Mouse (Mus musculus): ENCODE results near the gene Mpo. TPM values are rescaled to one million over a fixed set of nuclear protein-coding genes. Genes with fewer than 3 reads are reported as not detected.
A peak's percentile ranks its signal among the peaks of the same experiment; 100 is the strongest.

Mpo gene
- polyA plus RNA-seq, 1 experiment from 2014 or later: 0.17 TPM

DNA sequence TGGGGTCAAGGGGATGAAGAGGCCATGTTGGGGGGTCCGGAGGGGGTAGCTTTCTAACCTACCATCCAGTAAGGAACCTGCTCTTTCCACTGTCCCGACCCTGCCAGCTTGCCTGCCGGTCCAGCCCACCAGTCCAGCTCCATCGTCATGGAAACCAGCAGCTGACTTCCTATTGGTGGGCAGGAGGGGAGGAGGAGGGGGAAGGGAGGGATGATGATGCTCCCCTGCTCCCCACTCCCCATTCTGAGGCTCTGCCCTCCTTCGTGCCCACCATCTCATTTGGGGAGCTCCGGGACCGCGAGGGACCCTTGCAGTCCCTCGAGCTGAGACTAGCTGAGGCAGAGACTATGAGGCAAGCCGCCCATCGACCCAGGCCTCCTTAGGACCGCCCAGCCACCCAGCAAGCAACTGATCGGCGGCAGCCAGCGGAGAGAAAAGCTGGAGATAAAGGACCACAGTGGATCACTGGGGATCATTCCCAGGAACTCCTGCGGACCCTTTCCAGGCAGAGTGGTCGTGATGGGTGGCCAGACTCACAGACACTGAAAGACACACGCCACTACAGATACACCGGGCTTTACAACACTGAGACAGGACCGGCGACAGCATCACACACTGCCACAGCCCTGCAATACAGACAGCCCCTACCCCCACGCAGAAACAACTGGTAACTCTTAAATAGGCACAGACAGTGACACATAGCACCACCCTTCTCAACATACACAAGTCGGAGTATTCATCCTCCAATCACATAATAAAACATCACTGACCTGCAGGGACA lies 32.9 kb upstream of the Mpo start, which contains the start of gene Tspoap1:
Tspoap1 (plus strand) TSS at position 241 of the 781 bp plus-strand sequence.
- Histone ChIP-seq H3K9ac (peak within 1 kb of the TSS; percentile 79), H3K4me2 (peak within 1 kb of the TSS; percentile 95), H3K9me3 (replicated peaks) (no peaks in the 10 kb centered on the region), H3K4me1 (peaks cover 53% of the 10 kb centered on the region), H3K27ac (peak within 1 kb of the TSS; percentile 83), H3K27me3 (peaks cover 24% of the 10 kb centered on the region), H3K4me3 (peak within 1 kb of the TSS; percentile 62), H3K36me3 (ENCODE audit: poor library complexity, severe bottlenecking) (no peaks in the 10 kb centered on the region)
- peak; percentile 84 for ATAC-seq
- WGBS: 5% methylated on average over 23 of the region's 23 CpGs

DNA sequence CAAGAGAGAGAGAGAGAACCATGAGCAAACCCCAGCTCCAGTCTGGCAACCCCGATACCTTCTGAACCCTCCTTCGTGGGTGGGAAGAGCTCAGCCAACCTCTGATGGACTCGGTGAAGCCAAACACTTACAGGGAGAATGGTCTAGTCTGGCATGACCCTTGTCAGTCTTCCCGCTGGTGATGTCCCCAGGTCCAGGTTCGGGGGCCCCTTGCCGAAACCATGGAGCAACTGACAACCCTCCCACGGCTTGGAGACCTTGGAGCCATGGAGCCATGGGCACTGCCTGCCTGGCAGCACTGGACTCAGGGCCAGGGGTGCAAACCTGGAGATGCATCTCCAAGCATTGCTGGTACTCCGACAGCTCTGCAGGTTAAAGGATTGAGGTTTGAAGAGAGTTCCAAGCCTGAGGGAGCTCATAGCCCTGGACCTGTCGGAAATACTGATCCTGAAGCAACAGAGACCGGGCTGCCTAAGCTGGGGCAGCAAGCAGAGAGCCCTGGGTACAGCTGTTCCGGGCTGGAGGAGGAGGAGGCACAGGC lies 32.1 kb upstream of the Mpo start:
- Histone ChIP-seq H3K27ac (no peak overlapping the region), H3K4me2 (peak overlapping the region; percentile 95), H3K4me1 (peaks cover 54% of the 10 kb centered on the region), H3K9me3 (replicated peaks) (no peaks in the 10 kb centered on the region), H3K4me3 (peak overlapping the region; percentile 62), H3K9ac (peak overlapping the region; percentile 79), H3K36me3 (ENCODE audit: poor library complexity, severe bottlenecking) (no peaks in the 10 kb centered on the region), H3K27me3 (peaks cover 27% of the 10 kb centered on the region)
- WGBS: 63% methylated on average over 11 of the region's 11 CpGs
- ATAC-seq: no peak

DNA sequence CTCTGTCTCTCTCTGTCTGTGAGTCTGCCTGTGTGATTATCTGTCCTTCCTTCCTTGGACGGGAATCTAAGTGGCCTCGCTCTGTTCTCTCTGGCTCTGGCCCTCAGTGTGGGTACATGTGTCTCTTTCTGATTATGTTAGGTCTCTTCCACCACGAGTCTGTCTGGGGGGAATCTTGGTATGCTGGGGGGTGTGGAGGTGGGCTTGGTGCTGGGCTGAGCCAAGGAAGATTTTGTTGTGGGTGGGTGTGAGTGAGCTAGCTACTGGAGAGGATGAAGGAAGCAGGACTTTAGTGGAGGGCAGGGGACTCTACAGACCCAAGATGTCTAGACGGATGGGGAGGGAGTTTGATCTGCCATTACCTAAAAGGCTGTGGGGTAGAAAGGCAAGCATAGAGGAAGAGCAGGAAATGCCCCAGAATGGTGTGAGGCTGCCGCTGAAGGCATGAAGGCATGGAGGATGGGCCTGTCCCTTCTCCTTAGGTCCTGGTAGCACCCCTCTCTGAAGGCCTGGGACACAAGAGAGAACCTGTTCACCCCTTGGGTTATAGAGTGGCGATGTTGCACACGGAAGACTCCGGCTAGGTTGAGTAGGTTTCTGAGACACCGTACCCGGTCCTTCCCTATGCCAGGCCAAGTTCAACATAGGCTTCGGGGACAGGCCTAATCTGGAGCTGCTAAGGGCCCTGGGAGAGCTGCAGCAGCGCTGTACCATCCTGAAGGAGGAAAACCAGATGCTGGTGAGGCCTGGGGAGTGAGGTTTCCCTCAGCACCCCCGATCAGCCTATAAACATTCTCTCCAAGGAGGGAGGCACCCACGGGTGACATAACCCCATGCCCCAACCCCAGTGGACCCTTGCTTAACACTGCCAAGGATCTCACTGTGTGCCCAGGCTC lies 31.3 kb upstream of the Mpo start:
- Histone ChIP-seq H3K36me3 (ENCODE audit: poor library complexity, severe bottlenecking) (0 out of 2 replicates have a peak, but pooled peaks cover 6% of the 10 kb centered on the region), H3K4me2 (peak overlapping the region; percentile 95), H3K4me1 (peaks cover 54% of the 10 kb centered on the region), H3K4me3 (peak overlapping the region; percentile 62), H3K9me3 (replicated peaks) (no peaks in the 10 kb centered on the region), H3K27me3 (peaks cover 31% of the 10 kb centered on the region), H3K27ac (no peak overlapping the region), H3K9ac (peak overlapping the region; percentile 79)
- 74% methylated on average over 14 of the region's 14 CpGs for WGBS
- no peak for ATAC-seq

DNA sequence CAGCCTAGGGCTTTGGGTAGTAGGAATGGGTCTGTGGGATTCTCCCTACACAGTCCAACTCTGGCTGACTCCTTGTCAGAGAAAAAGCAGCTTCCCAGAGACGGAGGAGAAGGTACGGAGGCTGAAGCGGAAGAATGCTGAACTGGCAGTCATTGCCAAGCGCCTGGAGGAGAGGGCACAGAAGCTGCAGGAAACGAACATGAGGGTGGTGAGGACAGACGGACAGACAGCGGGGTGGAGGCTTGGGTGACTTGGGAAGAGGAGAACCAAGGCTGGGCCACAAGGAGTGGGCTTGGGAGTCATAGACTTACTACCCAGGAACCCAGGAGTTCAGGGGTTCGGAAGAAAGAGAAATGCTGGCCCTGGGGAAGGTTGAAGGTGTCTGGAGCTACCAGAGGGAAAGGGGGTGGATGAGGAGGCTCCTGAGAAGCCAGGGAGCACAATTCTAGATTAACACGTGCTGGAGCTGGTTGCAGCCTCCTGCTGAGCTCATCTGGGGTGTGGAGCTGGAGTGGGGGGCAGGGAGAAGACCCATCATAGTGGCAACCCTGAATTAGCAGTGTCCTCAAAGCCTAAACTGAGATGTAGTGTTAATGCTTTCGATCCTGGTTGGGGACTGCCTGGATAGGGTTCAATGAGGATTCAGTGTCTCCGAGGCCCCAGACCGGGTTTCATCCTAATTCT lies 30.5 kb upstream of the Mpo start:
- Histone ChIP-seq H3K27ac (peak overlapping the region; percentile 51; the same call in 1 of the 2 replicates), H3K4me3 (peak overlapping the region; percentile 62), H3K27me3 (peaks cover 31% of the 10 kb centered on the region), H3K9me3 (replicated peaks) (no peaks in the 10 kb centered on the region), H3K36me3 (ENCODE audit: poor library complexity, severe bottlenecking) (peaks cover 13% of the 10 kb centered on the region; the same call in 1 of the 2 replicates), H3K4me1 (peaks cover 54% of the 10 kb centered on the region), H3K4me2 (peak overlapping the region; percentile 95), H3K9ac (peak overlapping the region; percentile 79)
- no peak for ATAC-seq
- 44% methylated on average over 12 of the region's 12 CpGs for WGBS

DNA sequence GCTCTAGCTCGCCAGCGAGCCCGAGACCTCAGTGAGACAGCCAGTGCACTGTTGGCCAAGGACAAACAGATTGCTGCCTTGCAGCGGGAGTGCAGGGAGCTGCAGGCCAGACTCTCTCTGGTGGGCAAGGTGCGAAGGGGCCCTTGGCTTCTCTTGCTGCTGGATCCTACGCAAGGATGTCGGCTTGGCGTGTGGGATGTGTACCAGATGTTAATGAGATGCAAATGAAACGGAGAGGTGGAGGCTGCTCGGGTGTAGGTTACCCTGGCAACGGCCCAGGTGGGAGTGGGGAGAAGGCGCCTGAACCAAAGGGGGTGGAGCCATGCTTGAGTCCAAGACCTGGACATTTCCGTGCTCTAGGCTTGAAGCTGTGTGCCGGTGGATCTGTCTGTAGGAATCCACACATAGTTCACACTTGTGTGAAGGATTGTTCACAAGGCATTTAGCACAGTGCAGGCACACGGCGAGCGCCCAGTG lies 29.8 kb upstream of the Mpo start:
- Histone ChIP-seq H3K9ac (peak overlapping the region; percentile 79), H3K4me1 (peaks cover 54% of the 10 kb centered on the region), H3K36me3 (ENCODE audit: poor library complexity, severe bottlenecking) (peaks cover 20% of the 10 kb centered on the region), H3K9me3 (replicated peaks) (no peaks in the 10 kb centered on the region), H3K4me2 (peak overlapping the region; percentile 95), H3K27me3 (peaks cover 31% of the 10 kb centered on the region), H3K4me3 (peak overlapping the region; percentile 62), H3K27ac (peak overlapping the region; percentile 51)
- WGBS: under 1% methylated on average over 17 of the region's 17 CpGs
- ATAC-seq: peak; percentile 41

DNA sequence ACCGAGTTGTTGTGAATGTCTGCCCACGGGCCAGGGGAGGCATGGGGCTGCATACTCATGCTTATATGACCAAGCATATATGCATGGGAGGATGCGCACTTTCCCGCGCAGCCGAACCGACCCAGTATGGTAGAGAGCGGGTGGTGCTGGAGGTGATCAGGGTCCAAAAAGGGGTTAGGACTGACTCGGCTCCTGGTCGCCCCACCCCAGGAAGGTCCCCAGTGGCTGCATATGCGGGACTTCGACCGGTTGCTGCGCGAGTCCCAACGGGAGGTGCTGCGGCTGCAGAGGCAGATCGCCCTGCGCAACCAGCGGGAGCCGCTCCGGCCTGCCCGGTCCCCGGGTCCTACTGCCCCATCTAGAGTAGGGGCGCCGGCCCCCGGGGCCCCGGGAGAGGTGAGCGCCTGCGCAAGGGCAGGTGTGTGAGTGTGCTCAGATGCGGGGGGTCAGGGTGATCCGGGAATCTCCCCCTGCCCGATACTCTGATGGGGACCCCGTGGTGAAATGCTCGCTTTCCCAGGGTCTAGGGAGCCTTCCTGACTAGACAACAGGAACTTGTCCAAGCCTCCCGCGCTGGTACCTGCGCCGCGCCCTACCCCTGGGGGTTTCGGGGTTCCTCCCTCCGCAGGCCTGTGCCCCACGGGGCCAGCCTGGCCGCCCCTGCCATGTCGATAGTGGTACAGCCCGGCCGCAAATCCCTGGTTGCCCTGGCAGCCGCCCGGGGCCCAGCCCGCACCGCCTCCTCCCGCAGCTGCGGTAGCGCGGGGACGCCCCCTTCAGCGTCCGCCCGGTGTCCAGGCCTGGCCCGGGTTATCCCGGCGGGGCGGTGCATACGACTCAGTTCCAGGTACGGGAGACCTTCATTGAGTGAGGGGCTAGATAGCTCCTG lies 29.1 kb upstream of the Mpo start:
- Histone ChIP-seq H3K9me3 (replicated peaks) (no peaks in the 10 kb centered on the region), H3K4me1 (peaks cover 54% of the 10 kb centered on the region), H3K9ac (peak overlapping the region; percentile 79), H3K27me3 (peaks cover 31% of the 10 kb centered on the region), H3K27ac (peak overlapping the region; percentile 51), H3K36me3 (ENCODE audit: poor library complexity, severe bottlenecking) (peaks cover 22% of the 10 kb centered on the region), H3K4me3 (peak overlapping the region; percentile 62), H3K4me2 (peak overlapping the region; percentile 95)
- ATAC-seq: peak; percentile 41
- WGBS: under 1% methylated on average over 64 of the region's 65 CpGs

DNA sequence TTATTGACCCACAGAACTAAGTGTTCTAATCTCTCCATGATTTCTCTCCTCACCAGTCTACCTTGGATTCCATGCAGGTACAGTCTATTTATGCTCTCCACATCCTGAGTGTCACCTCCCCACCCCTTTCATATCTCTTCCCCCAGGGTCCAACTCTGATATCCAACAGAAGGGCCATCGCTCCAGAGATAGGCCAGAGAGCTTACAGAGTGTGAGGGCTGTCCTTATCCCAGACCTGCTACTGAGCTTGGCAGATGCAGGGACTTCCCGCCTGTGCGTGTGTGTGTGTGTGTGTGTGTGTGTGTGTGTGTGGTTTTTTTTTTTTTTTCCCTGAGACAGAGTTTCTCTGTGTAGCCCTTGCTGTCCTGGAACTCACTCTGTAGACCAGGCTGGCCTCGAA lies 24.6 kb upstream of the Mpo start:
- 100% methylated on average over 4 of the region's 4 CpGs for WGBS
- H3K4me2 ChIP-seq: no peak overlapping the region

DNA sequence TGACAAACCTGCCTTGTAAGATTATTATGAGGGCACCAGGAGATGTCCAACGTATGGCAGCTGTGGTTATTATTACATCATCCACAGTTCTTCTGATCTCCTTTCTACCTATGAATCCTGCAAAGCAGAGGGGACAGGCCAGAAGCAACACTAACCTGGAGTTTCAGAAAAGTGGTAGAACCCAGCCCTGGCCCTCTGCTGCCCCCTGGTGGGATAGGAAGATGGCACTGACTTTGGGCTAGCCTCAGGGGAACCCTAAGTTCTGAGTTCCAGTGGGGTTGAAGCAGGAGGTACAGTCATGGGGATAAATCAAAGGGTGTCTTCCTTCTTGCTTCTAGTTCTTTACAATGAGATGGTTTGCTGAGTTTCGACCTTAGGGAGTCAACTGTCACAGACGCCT lies 22.4 kb upstream of the Mpo start:
- H3K9me3 ChIP-seq (replicated peaks): no peaks in the 10 kb centered on the region
- no peak overlapping the region for H3K27ac ChIP-seq
- WGBS: 63% methylated on average over 3 of the region's 3 CpGs
- H3K27me3 ChIP-seq: peaks cover 7% of the 10 kb centered on the region; the same call in 1 of the 2 replicates
- H3K4me3 ChIP-seq: no peak overlapping the region
- no peak overlapping the region for H3K4me2 ChIP-seq
- H3K9ac ChIP-seq: no peak overlapping the region
- no peaks in the 10 kb centered on the region for H3K4me1 ChIP-seq
- peaks cover 70% of the 10 kb centered on the region for H3K36me3 ChIP-seq (ENCODE audit: poor library complexity, severe bottlenecking)
- ATAC-seq: no peak

More for the DNA sequence above, 24.6 kb upstream of the Mpo start:
- no peaks in the 10 kb centered on the region for H3K9me3 ChIP-seq (replicated peaks)
- H3K4me3 ChIP-seq: no peak overlapping the region
- peaks cover 15% of the 10 kb centered on the region for H3K4me1 ChIP-seq
- H3K27me3 ChIP-seq: peaks cover 7% of the 10 kb centered on the region; the same call in 1 of the 2 replicates
- no peak overlapping the region for H3K9ac ChIP-seq
- H3K27ac ChIP-seq: no peak overlapping the region
- H3K36me3 ChIP-seq (ENCODE audit: poor library complexity, severe bottlenecking): peaks cover 52% of the 10 kb centered on the region
- ATAC-seq: no peak

DNA sequence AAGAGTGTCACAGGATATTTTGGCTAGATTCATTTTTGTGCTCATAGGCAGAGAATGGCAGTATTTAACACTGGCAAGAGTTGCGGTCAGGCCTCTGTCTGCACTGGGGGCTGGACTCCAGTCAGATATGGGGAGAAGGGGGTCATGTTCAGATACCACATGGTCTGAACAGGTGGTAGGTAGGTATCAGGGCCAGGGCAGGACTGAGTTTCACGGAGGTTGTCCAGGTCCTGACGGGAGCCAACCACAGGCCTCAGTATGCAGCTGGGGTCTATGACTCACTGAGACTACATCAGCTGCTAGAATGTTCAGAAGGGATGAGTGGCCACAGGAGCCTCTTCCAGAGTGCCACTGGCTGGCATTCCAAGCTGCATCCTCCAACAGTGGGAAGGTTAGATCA lies 21.0 kb upstream of the Mpo start:
- peaks cover 74% of the 10 kb centered on the region for H3K36me3 ChIP-seq (ENCODE audit: poor library complexity, severe bottlenecking)
- WGBS: 96% methylated on average over 3 of the region's 3 CpGs
- H3K4me2 ChIP-seq: no peak overlapping the region
- H3K27ac ChIP-seq: no peak overlapping the region
- no peak overlapping the region for H3K9ac ChIP-seq
- no peak for ATAC-seq
- H3K27me3 ChIP-seq: no peaks in the 10 kb centered on the region; the same call in 1 of the 2 replicates
- H3K4me3 ChIP-seq: no peak overlapping the region
- H3K4me1 ChIP-seq: no peaks in the 10 kb centered on the region
- H3K9me3 ChIP-seq (replicated peaks): no peaks in the 10 kb centered on the region

DNA sequence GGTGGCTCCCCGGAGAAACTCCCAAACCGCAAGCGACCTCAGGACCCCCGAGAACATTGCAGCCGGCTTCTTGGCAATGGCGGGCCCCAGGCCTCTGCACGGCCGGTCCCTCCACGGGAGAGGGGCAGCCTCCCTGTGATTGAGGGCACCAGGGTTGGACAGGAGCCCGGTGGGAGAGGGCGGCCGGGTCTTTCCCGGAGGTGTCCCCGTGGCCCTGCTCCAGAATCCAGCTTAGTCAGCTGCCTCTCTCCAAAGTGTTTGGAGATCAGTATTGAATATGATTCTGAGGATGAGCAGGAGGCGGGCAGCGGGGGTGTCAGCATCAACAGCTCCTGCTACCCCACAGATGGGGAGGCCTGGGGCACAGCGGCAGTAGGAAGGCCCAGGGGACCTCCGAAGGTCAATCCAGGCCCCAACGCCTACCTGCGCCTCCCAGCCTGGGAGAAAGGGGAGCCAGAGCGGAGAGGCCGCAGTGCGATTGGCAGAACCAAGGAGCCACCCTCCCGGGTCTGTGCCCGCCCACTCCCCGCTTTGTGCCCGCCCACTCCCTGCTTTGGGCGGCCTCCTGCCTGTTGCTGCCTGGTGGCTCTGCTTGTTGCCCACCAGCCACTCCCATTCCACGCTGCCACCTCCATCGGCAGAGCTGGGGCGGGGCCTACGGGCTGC lies 15.1 kb upstream of the Mpo start:
- Histone ChIP-seq H3K4me1 (peaks cover 14% of the 10 kb centered on the region; the same call in 1 of the 2 replicates), H3K27me3 (peaks cover 7% of the 10 kb centered on the region; the same call in 1 of the 2 replicates), H3K36me3 (ENCODE audit: poor library complexity, severe bottlenecking) (peaks cover 50% of the 10 kb centered on the region), H3K9ac (peak overlapping the region; percentile 57), H3K4me2 (peak overlapping the region; percentile 63), H3K9me3 (replicated peaks) (no peaks in the 10 kb centered on the region), H3K4me3 (peak overlapping the region; percentile 27), H3K27ac (no peak overlapping the region)
- 10% methylated on average over 32 of the region's 32 CpGs for WGBS
- peak; percentile 87 for ATAC-seq

Data from forebrain, embryonic 13.5 days (tissue).